Mouse (Mus musculus) brown adipose tissue, adult 24 weeks (tissue): Measurements from ENCODE around the gene Tnpo1. TPM values are rescaled to one million over a fixed set of nuclear protein-coding genes. Genes with fewer than 3 reads are reported as not detected.
"Not testable (repeated sequence)": the region's sequence is repeated elsewhere in the genome, so short reads cannot be mapped to it uniquely, and the experiment has no call there.

Experiments used
- H3K27ac ChIP-seq: fragments of 200-500 bp; replicated peaks from 2 replicates; pipeline ENCODE4 v1.5.1; 2012; ENCODE audit warnings: low read depth, mild to moderate bottlenecking, low read length
- H3K4me1 ChIP-seq: fragments of 200-500 bp; 2 replicates; pipeline ENCODE4 v1.6.1; 2012; ENCODE audit warnings: low read length, mixed read lengths; ENCODE audit not compliant: control insufficient read depth, insufficient read depth, insufficient read length
- H3K4me3 ChIP-seq: fragments of 200-500 bp; 2 replicates; pipeline ENCODE4 v1.5.1; 2012; ENCODE audit warnings: low read depth, mild to moderate bottlenecking, low read length, moderate library complexity; ENCODE audit not compliant: insufficient read depth
- polyA plus RNA-seq: library from polyadenylated mRNA; stranded (reverse); fragments of >200 nt; gene quantifications from 2 replicates; pipeline ENCODE4 v1.2.4, GENCODE M21; 2012; ENCODE audit not compliant: missing spikeins, insufficient read depth, insufficient read length

Gene Tnpo1
- polyA plus RNA-seq, 1 experiment: 36.6 TPM

- Histone ChIP-seq H3K4me1 (no peaks in the 10 kb centered on the region), H3K4me3 (no peak overlapping the region), H3K27ac (no peak overlapping the region)
These were observed 92.0 kb downstream of the Tnpo1 start for GRCm38 (mm10) chr13:98834199-98834598.

- H3K4me1 ChIP-seq: no peaks in the 10 kb centered on the region
These were observed 93.4 kb downstream of the Tnpo1 start for GRCm38 (mm10) chr13:98832451-98833450.

DNA sequence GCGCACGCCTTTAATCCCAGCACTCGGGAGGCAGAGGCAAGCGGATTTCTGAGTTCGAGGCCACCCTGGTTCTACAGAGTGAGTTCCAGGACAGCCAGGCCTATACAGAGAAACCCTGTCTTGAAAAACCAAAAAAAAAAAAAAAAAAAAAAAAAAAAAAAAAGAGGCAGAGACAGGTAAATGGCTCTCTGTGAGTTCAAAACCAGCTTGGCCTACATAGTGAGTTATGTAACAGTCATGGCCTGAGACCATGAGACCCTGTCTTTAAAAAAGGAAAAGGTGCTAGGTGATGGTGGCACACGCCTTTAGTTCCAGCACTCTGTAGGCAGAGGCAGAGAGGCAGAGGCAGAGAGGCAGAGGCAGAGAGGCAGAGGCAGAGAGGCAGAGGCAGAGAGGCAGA, 97.2 kb downstream of the Tnpo1 start:
- not testable (repeated sequence) for H3K27ac ChIP-seq, H3K4me1 ChIP-seq, H3K4me3 ChIP-seq

More at GRCm38 (mm10) chr13:98832451-98833450, 93.4 kb downstream of the Tnpo1 start:
- Histone ChIP-seq H3K4me3 (no peak overlapping the region), H3K27ac (no peak overlapping the region)

DNA sequence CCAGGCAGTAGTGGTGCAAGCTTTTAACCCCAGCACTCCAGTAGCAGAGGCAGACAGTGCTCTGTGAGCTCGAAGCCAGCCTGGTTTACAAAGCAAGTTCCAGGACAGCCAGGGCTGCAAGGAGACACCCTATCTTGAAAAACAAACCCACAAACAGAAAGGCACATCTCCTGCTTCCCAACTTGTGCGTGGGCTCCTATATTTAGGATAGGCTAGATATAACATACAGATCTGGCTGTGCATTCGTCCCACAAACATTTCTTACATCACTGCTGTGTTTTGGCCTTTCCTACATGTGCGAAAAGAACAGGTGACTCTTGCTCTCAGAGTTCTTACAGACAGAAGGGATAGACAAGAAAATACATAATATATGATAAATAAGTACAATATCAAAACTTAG, 100.6 kb downstream of the Tnpo1 start:
- Histone ChIP-seq H3K4me3 (no peak overlapping the region), H3K27ac (no peak overlapping the region), H3K4me1 (0 out of 2 replicates have a peak, but pooled peaks cover 1% of the 10 kb centered on the region)

DNA sequence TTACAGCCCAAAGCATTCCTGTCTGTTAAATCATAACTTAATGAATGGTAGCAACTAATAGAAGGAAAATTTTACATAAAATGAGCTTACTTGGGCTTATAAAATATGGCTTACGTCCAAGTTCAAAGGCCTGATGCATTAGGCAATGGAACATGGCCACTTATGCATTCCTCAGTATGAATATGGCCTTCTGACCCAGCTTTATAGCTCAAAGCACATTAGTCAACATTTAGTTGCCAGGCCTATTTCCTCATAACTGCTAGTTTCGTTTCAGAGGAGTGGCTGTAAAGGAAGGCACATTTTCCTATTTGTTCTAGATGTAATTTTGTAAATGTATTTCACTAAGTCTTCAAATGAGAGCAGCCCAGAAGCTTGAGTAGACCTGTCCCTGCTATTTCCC, 107.1 kb downstream of the Tnpo1 start:
- H3K27ac ChIP-seq: 0 out of 2 replicates have a peak overlapping the region, but pooled peaks have one; percentile 18
- H3K4me3 ChIP-seq: no peak overlapping the region
- peaks cover 6% of the 10 kb centered on the region for H3K4me1 ChIP-seq

DNA sequence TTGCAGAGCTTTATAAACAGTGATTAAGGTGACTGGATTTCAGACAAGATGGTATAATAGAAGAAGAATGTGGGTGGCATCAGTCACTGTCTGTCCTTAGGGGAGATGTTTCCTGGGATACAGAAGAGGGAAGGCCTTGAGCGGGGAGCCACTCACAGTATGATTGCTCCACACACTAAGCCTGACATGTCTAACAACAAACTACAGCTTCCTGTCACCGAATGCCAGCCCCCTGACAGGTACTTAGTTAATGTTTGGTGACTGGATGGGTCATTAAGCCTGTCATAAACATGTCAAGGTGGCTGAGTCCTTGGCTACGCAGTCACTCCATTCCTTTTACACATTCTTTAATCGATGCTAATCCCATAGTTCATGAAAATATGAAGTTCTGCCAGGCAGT, 108.0 kb downstream of the Tnpo1 start:
- Histone ChIP-seq H3K4me1 (peaks cover 6% of the 10 kb centered on the region), H3K4me3 (no peak overlapping the region), H3K27ac (no peak overlapping the region)

- Histone ChIP-seq H3K4me3 (no peak overlapping the region), H3K4me1 (peaks cover 6% of the 10 kb centered on the region), H3K27ac (no peak overlapping the region)
These were observed 108.4 kb downstream of the Tnpo1 start for GRCm38 (mm10) chr13:98817766-98818165.

DNA sequence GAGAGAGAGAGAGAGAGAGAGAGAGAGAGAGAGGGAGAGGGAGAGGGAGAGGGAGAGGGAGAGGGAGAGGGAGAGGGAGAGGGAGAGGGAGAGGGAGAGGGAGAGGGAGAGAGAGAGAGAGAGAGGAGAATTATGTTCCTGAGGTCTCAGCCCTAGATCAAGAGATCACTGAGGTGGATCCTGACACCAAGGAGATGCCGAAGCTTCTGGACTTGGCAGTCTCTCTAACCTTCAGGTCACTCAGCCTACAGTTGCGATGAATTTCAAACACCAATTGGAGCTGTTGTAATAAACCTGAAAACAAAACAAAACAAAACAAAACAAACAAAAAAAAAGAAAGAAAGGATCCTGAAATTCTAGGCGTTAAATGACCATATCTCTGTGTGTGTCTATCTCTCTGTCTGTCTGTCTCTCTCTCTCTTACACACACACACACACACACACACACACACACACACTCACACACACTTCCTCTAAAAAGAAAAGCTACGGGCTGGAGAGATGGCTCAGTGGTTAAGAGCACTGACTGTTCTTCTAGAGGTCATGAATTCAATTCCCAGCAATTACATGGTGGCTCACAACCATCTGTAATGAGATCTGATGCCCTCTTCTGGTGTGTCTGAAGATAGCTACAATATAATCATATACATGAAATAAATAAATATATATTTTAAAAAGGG, 109.1 kb downstream of the Tnpo1 start:
- not testable (repeated sequence) for H3K4me1 ChIP-seq, H3K27ac ChIP-seq, H3K4me3 ChIP-seq

- Histone ChIP-seq H3K27ac (no peak overlapping the region), H3K4me3 (no peak overlapping the region), H3K4me1 (peaks cover 6% of the 10 kb centered on the region)
These were observed 109.6 kb downstream of the Tnpo1 start for GRCm38 (mm10) chr13:98816571-98816970.

GRCm38 (mm10) chr13:98815147-98815785, 110.9 kb downstream of the Tnpo1 start, which contains the start of gene Fcho2:
Gene Fcho2 (minus strand): TSS chr13:98815449.
- Histone ChIP-seq H3K27ac (peak within 1 kb of the TSS; percentile 88), H3K4me1 (peaks cover 3% of the 10 kb centered on the region)

GRCm38 (mm10) chr13:98814275-98815040, 111.7 kb downstream of the Tnpo1 start:
- Histone ChIP-seq H3K4me1 (peaks cover under 1% of the 10 kb centered on the region), H3K27ac (peak overlapping the region; percentile 88), H3K4me3 (peak overlapping the region; percentile 84)

More at GRCm38 (mm10) chr13:98815147-98815785, 110.9 kb downstream of the Tnpo1 start, which contains the start of gene Fcho2:
- H3K4me3 ChIP-seq: peak within 1 kb of the TSS; percentile 84

DNA sequence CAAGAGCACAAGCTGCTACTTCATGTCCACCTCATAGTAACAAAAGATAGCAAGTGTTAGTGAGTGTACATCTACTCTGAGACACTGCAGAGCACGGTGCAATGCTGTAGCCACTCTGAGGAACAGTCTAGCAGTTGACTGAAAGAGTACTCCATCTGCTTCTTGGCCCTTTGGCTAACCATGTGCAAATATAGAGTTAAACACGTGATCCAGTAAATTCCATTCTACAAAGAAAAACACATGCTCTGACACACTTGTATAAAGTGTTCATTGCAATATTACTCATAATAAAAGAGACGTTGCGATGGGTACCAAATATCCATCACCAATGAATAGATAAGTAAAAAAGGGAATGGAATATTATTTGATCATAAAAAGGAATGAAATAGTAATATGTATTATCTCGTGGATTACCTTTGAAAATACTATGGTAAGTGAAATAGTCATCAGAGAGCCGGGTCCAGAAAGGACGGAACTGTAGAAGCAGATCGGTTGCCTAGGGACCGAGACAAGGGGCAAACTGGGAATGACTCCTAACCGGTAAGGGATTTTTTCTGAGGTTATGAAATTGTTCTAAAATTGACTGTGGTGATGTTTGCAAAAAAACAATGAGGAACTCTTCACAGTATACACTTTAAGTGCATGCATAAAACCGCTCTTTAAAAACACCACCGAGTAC, 112.4 kb downstream of the Tnpo1 start:
- H3K27ac ChIP-seq: peak overlapping the region; percentile 88
- H3K4me3 ChIP-seq: peak overlapping the region; percentile 84
- H3K4me1 ChIP-seq: no peaks in the 10 kb centered on the region; the same call in none of the 2 replicates

GRCm38 (mm10) chr13:98813167-98813566, 113.0 kb downstream of the Tnpo1 start:
- Histone ChIP-seq H3K4me1 (peaks cover 2% of the 10 kb centered on the region), H3K4me3 (peak overlapping the region; percentile 47; the same call in 1 of the 2 replicates), H3K27ac (no peak overlapping the region)

DNA sequence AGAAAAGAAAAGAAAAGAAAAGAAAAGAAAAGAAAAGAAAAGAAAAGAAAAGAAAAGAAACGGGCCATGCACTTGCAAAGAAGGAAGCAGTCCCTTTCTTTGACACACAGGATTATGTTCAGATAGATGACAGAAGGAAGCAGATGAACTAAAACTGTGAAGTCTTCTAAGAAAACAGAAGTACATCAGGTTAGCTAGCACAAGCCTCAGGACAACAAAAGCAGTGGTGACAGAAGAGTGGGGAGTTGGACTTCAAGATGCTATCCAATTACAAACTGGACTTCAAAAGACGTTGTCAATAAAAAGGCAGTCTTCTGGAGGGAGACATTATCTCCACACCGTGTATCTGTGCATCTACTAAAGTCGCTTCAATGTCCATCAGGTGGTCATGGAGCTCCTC, 113.9 kb downstream of the Tnpo1 start:
- H3K4me3 ChIP-seq: peak overlapping the region; percentile 28
- H3K4me1 ChIP-seq: peaks cover 2% of the 10 kb centered on the region
- H3K27ac ChIP-seq: peak overlapping the region; percentile 4; the same call in 1 of the 2 replicates
